9 mouse cellular contexts compared by ENCODE assay signal in the genomic region with DNA sequence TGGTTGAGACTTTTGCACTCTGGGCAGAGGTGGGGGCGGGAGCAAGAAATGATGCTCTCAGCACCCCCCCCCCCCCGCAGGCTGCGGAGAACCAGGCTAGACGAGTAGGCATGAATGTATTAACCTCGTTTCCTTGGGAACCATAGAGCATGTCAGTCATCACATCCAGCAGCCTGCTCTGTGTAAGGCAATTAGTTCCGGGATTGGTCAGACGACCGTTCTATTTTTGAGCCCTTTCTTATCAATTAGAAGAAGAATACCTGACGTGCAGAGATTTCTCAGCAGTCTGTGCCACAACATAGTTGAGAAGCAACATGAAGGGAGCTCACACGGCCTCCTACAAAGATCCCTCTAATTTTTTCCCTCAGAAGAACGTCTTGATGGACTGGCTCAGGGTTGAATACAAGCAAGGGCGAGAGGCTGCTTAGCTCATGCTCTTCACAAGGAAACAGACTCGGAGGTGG. TPM values are rescaled to one million over a fixed set of nuclear protein-coding genes. Genes with fewer than 3 reads are reported as not detected.
A peak's percentile ranks its signal among the peaks of the same experiment; 100 is the strongest.
DNase-seq lines count a peak whose midpoint lies in the region; ATAC-seq and TF ChIP-seq lines count a peak whose summit lies in the region.
"Had no signal": no experiment of that assay in that cellular context is flagged by ENCODE, and none has a peak within 500 bp of the region (broad histone marks: within the 10 kb centered on the region; RNA-seq: fewer than 3 reads in every experiment).

No protein-coding gene starts in this region.

- no peaks in the 10 kb centered on the region for H3K27me3 ChIP-seq in heart, adult 2 months (ENCODE audit: control insufficient read depth, insufficient read depth, low read length)
- 0 out of 2 replicates have a peak, but pooled peaks cover 4% of the 10 kb centered on the region for H3K27me3 ChIP-seq in hindbrain, embryonic 13.5 days
- peaks cover 17% of the 10 kb centered on the region for H3K27me3 ChIP-seq in midbrain, embryonic 12.5 days

- H3K9me3 ChIP-seq in hindbrain, embryonic 13.5 days: no peaks in the 10 kb centered on the region
- no peaks in the 10 kb centered on the region for H3K9me3 ChIP-seq in midbrain, embryonic 12.5 days

- no peaks in the 10 kb centered on the region for H3K36me3 ChIP-seq in heart, adult 2 months (ENCODE audit: control insufficient read depth, insufficient read depth, low read length)
- H3K36me3 ChIP-seq in hindbrain, embryonic 13.5 days: no peaks in the 10 kb centered on the region
- no peaks in the 10 kb centered on the region for H3K36me3 ChIP-seq in midbrain, embryonic 12.5 days

- H3K4me3 ChIP-seq in heart, adult 2 months: no peak overlapping the region
- H3K4me3 ChIP-seq in hindbrain, embryonic 13.5 days: peak overlapping the region; percentile 21
- peak overlapping the region; percentile 20; the same call in 1 of the 2 replicates for H3K4me3 ChIP-seq in midbrain, embryonic 12.5 days

- TF ChIP-seq POLR2A in heart, adult 2 months (IDR thresholded peaks at IDR 0.05; ENCODE audit: insufficient read depth, low read depth, low read length): no peak

- TF ChIP-seq EP300 in heart, adult 2 months (IDR thresholded peaks at IDR 0.05; ENCODE audit: insufficient read depth, low read depth, low read length): no peak

- H3K9ac ChIP-seq in heart, adult 2 months (ENCODE audit: low read depth, low read length): no peak overlapping the region
- H3K9ac ChIP-seq in hindbrain, embryonic 13.5 days: peak overlapping the region; percentile 51; the same call in 1 of the 2 replicates
- H3K9ac ChIP-seq in midbrain, embryonic 12.5 days (replicated peaks): no peak overlapping the region

- no peak overlapping the region for H3K27ac ChIP-seq in heart, adult 2 months
- peak overlapping the region; percentile 82 for H3K27ac ChIP-seq in hindbrain, embryonic 13.5 days
- H3K27ac ChIP-seq in midbrain, embryonic 12.5 days (replicated peaks): peak overlapping the region; percentile 77
- H3K27ac ChIP-seq: macrophage had no signal

- intact Hi-C loops in heart, adult 2 months (cut with DNase I): no loop called here

- H3K4me2 ChIP-seq in hindbrain, embryonic 13.5 days: peak overlapping the region; percentile 50
- H3K4me2 ChIP-seq in midbrain, embryonic 12.5 days (replicated peaks): peak overlapping the region; percentile 44

- TF ChIP-seq CTCF in heart, adult 2 months (IDR thresholded peaks at IDR 0.05): no peak

- no peaks in the 10 kb centered on the region for H3K4me1 ChIP-seq in heart, adult 2 months (ENCODE audit: control insufficient read depth, insufficient read depth, low read length)
- H3K4me1 ChIP-seq in hindbrain, embryonic 13.5 days (replicated peaks): peaks cover 16% of the 10 kb centered on the region
- H3K4me1 ChIP-seq in midbrain, embryonic 12.5 days: peaks cover 13% of the 10 kb centered on the region

- 35% methylated on average over 13 of the region's 13 CpGs for WGBS in heart, adult 2 months
- WGBS in hindbrain, embryonic 13.5 days: 18% methylated on average over 13 of the region's 13 CpGs
- 23% methylated on average over 13 of the region's 13 CpGs for WGBS in midbrain, embryonic 12.5 days

- no peaks in the 10 kb centered on the region for H3K79me2 ChIP-seq in heart, adult 2 months (replicated peaks; ENCODE audit: control insufficient read depth, insufficient read depth, low read length)

- peak; percentile 94 for ATAC-seq in hindbrain, embryonic 13.5 days (ENCODE audit: low FRiP score)
- peak; percentile 97 for ATAC-seq in midbrain, embryonic 12.5 days (ENCODE audit: low FRiP score, low read depth)
- ATAC-seq in inflammation-experienced regulatory T-cells, adult 6 months: no peak

- DNase-seq in heart, adult 11 months: peak; percentile 46
- DNase-seq in heart, adult 2 months: no peak
- peak; percentile 49 for DNase-seq in embryo, embryonic 11 days
- DNase-seq in urinary bladder, adult 18-20 months (ENCODE audit: low spot score in 2 of 2): no peak
- DNase-seq in kidney, postnatal 36 days: no peak

RNA-seq across cellular contexts. Expression of a gene that starts 53.4 kb away (rescaled TPM):
- under 1 TPM; 0.10 to 0.25 TPM for total RNA-seq in heart, adult 2 months (2021)
- polyA plus RNA-seq in heart, adult 2 months (2012; rRNA removed): 0.20 and 0.41 TPM in 2 replicates
- 16.6 and 16.8 TPM in 2 replicates for polyA plus RNA-seq in hindbrain, embryonic 13.5 days (2015; fragmentation: Nextera tagmentation; extraction: Ambion mirVana)
- 17.6 and 18.5 TPM in 2 replicates for polyA plus RNA-seq in midbrain, embryonic 12.5 days (2016; fragmentation: Nextera tagmentation; extraction: Ambion mirVana)
- polyA plus RNA-seq in inflammation-experienced regulatory T-cells, adult 6 months (2017; shearing (Covaris generic)): 10 to 100 TPM in 1 of 3 experiments, 1 to 10 TPM in 2; 8.2 to 10.1 (median 9.7) TPM
- polyA plus RNA-seq: macrophage had no signal

Comparison
In these comparisons a context has a peak if more than half of its experiments do, and no peak if none do; other contexts are left out.
1. DNase-seq: peak in heart, adult 11 months (single experiment) and embryo, embryonic 11 days (single experiment); none in heart, adult 2 months (0 of 2), urinary bladder, adult 18-20 months (0 of 2) and kidney, postnatal 36 days (0 of 2).